Mouse (Mus musculus) liver, embryonic 13.5 days (tissue): ENCODE measurements around the gene Ndufb2. TPM values are rescaled to one million over a fixed set of nuclear protein-coding genes. Genes with fewer than 3 reads are reported as not detected.

Experiments
- ATAC-seq: fragments of 200-750 bp; cut with Nextera tagmentation; 2 replicates; pipeline ENCODE4 v1.8.0; 2017; ENCODE audit warnings: low read depth, mild to moderate bottlenecking, moderate number of reproducible peaks, moderate library complexity
- DNase-seq: peaks from one replicate; pipeline ENCODE4 v3.0.0; 2022
- H3K27ac ChIP-seq: fragments of 300-500 bp; sonication (generic); 2 replicates; pipeline ENCODE4 v1.5.1; 2015; ENCODE audit warnings: moderate library complexity, mild to moderate bottlenecking, inconsistent platforms
- H3K27me3 ChIP-seq: fragments of 300-500 bp; sonication (generic); 2 replicates; pipeline ENCODE4 v1.6.1; 2015; ENCODE audit warnings: mild to moderate bottlenecking, inconsistent platforms
- H3K36me3 ChIP-seq: fragments of 300-500 bp; sonication (generic); 2 replicates; pipeline ENCODE4 v1.6.1; 2015; ENCODE audit warnings: mild to moderate bottlenecking, inconsistent platforms
- H3K4me1 ChIP-seq: fragments of 300-500 bp; sonication (generic); replicated peaks from 2 replicates; pipeline ENCODE4 v1.6.1; 2015; ENCODE audit warnings: inconsistent platforms
- H3K4me2 ChIP-seq: fragments of 300-500 bp; sonication (generic); 2 replicates; pipeline ENCODE4 v1.6.1; 2015; ENCODE audit warnings: inconsistent platforms, mild to moderate bottlenecking, moderate library complexity
- H3K4me3 ChIP-seq: fragments of 300-500 bp; sonication (generic); replicated peaks from 2 replicates; pipeline ENCODE4 v1.5.1; 2015; ENCODE audit warnings: mild to moderate bottlenecking, inconsistent platforms
- H3K9ac ChIP-seq: fragments of 300-500 bp; sonication (generic); 2 replicates; pipeline ENCODE4 v1.6.1; 2015; ENCODE audit warnings: mild to moderate bottlenecking, inconsistent platforms
- H3K9me3 ChIP-seq: fragments of 300-500 bp; sonication (generic); replicated peaks from 2 replicates; pipeline ENCODE4 v1.6.1; 2016; ENCODE audit warnings: inconsistent platforms
- WGBS: fragments of 180-500 bp; shearing (Covaris S2); methylation state at CpG from one replicate; pipeline ENCODE4 v1.1.7; 2015; ENCODE audit not compliant: insufficient replicate concordance; 5-methylcytosine and 5-hydroxymethylcytosine counted together
- polyA plus RNA-seq: library from polyadenylated mRNA; unstranded; fragments of >200 nt; fragmentation: Nextera tagmentation; extraction: Ambion mirVana; gene quantifications from 2 replicates; pipeline ENCODE4 v1.2.1, GENCODE M21; 2015

The Ndufb2 gene
- polyA plus RNA-seq: 233 and 270 TPM in 2 replicates

DNA sequence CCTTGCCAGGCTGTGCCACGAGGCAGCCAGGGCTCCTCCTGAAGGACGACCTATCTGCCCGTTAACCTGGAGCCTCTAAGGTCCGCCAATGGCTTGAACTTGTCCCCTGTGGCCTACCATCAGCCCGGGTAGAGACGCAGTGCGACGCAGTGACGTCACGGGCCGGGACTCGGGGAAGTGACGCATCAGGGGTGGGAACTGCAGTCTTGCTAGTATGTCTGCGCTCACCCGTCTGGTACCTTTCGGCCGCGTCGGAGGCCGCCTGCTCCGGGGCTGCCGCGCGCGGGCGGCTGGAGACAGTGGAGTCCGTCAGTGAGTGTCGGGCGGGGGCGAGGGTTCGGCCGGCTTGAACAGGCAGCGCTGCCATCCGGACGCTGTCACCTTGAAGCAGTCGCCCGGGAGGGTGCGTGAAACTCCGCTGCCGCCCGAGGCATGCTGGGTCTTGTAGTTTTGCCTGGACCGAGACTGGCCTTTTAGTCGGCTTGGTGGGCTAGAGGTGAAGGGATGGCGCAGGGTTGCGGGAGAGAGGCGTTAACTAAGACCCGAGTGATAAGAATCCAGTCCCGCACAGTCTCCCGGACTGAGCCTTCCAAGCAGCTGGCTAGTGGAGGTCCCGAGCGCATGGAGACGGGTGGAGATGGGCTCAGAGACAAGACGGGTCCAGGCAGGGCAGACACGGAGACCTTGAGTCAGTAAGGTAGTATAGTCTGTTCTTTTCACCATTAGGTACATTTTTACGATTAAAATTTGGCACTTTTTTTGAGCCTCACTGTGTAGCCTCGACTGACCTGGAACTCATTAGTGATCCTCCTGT lies at the start of gene Ndufb2:
Gene Ndufb2 (plus strand): TSS at position 174 of the 814 bp plus-strand sequence.
- under 1% methylated on average over 56 of the region's 56 CpGs for WGBS
- peaks cover 24% of the 10 kb centered on the region for H3K36me3 ChIP-seq
- H3K27me3 ChIP-seq: no peaks in the 10 kb centered on the region
- H3K4me1 ChIP-seq: peaks cover 23% of the 10 kb centered on the region
- peak within 1 kb of the TSS; percentile 81 for H3K27ac ChIP-seq
- no peaks in the 10 kb centered on the region for H3K9me3 ChIP-seq
- H3K4me2 ChIP-seq: peak within 1 kb of the TSS; percentile 82
- DNase-seq (peak; percentile 93), ATAC-seq (peak; percentile 98)
- peak within 1 kb of the TSS; percentile 84 for H3K4me3 ChIP-seq
- H3K9ac ChIP-seq: peak within 1 kb of the TSS; percentile 88

DNA sequence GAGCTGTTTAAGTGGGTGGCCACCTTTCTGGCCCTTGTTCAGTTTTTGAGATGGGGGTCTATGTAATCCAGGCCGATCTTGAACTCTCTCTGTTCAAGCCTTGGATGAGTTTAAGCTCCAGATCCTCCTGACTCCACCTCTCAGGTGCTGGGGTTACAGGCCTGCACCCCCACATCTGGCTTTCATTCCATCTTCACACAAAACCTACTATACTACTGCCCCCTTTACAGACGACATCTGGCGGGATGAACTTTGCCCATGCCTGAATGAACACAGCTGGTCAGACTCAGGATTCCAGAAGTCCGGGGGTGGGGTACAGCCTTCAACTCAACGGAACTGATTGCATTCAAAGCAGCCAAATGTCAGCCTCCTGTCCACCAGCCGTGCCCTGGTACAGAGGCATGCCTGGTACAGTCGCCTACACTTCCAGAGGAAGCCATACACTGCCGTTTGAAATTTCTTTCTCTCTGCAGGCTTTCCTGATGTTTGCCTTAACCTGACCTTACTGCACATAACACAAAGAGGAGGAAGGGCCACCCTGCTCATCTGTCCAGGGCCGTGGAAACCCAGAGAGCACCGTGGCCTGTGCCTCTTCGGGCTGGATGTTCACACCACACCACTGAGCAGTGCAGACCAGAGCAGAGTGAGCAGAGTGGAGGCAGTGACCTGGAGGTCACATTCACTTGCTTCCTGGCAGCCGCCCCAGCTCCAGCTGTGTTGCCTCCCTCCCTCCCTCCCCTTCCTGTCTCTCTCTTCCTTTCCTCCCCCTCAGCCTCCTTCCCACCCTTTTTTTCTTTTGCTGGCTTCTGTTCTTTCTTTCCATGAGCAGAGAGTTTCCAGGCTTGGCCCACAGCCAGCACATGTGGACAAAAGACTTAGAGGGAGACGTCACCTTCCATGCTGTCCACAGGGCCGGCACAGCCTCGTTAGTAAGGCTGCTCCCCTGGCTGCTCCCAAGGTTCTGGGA lies 49.5 kb upstream of the Ndufb2 start:
- Histone ChIP-seq H3K4me2 (no peak overlapping the region), H3K27me3 (no peaks in the 10 kb centered on the region), H3K9me3 (no peaks in the 10 kb centered on the region), H3K4me1 (peaks cover 37% of the 10 kb centered on the region), H3K4me3 (no peak overlapping the region), H3K27ac (peak overlapping the region; percentile 53), H3K9ac (no peak overlapping the region), H3K36me3 (no peaks in the 10 kb centered on the region)
- peak; percentile 70 for ATAC-seq
- no peak for DNase-seq
- WGBS: 50% methylated on average over 15 of the region's 15 CpGs

DNA sequence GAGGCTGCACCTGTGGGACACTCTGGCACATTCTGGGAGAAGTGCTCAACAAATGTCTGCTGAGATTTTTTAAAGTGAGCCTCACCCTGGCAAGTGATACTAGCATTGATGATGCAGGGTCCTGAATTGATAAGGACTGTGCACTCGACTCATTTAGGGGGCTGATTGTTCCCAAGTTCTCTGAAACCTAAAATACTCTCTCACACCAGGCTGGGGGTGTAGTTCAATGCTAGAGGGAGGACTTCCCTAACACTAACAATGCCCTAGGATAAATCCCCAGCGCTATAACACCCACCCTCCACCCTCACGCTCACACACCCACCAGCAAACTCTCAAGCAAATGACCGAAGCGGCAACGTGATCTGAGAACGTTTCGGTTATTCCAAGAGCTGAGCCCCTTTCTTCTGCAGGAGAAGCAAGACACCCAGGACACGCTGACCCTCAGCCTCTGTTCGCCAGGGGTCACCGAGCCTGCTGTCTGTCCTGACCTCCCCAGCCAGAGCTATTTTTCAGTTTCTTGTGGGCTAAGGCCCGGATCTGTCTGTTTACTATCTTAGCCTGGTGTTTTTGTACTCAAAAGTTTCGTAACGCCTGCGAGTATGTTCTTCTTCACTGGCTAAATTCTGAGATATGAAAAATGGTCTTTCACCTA lies 48.5 kb upstream of the Ndufb2 start:
- Histone ChIP-seq H3K27ac (0 out of 2 replicates have a peak overlapping the region, but pooled peaks have one; percentile 43), H3K4me3 (no peak overlapping the region), H3K27me3 (no peaks in the 10 kb centered on the region), H3K4me2 (no peak overlapping the region), H3K9me3 (no peaks in the 10 kb centered on the region), H3K36me3 (no peaks in the 10 kb centered on the region), H3K9ac (no peak overlapping the region), H3K4me1 (peaks cover 37% of the 10 kb centered on the region)
- DNase-seq (no peak), ATAC-seq (no peak)
- WGBS: 60% methylated on average over 15 of the region's 15 CpGs

DNA sequence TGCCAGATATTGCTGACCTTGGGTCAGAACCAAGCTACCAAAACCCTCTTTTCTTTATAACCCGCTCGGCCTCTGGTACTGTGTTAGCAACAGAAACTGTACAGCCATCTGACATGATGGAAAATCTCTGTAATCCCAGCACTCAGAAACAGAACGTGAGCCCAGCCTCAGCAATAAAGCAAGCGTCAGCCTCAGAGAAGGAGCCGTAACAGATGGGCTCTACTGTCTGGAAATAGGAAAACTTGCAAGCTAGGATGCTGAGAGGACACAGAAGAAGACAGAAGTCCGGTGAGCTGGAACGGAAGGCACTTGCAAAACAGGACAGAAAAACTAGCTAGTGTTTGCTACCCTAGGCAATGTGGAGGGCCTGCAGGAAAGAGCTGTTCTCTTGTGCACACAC lies 46.9 kb upstream of the Ndufb2 start:
- Histone ChIP-seq H3K4me1 (peaks cover 25% of the 10 kb centered on the region), H3K9me3 (no peaks in the 10 kb centered on the region), H3K27ac (no peak overlapping the region), H3K9ac (no peak overlapping the region), H3K4me3 (no peak overlapping the region), H3K27me3 (no peaks in the 10 kb centered on the region), H3K36me3 (no peaks in the 10 kb centered on the region), H3K4me2 (no peak overlapping the region)
- WGBS: 74% methylated on average over 7 of the region's 7 CpGs
- ATAC-seq (no peak), DNase-seq (no peak)

DNA sequence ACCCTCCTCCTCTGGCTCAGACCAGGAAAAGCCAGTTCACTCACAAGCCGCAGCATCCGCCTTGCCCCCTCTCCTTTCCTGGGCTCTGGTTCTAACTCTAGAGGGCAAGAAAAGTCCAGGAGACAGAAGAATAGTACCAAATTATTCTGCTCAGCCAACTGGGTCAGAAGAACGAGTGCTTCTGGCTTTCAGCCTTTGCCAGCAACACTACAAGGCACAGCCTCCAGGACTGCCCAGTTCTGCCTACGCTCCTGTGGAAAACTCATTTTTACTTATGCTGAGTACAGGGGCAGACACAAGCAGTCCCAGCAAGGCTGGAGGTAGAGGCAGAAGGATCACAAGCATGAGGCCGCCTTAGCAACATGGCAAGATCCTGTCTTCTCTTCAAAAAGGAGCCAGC lies 44.3 kb upstream of the Ndufb2 start:
- H3K9me3 ChIP-seq: no peaks in the 10 kb centered on the region
- ATAC-seq: no peak

DNA sequence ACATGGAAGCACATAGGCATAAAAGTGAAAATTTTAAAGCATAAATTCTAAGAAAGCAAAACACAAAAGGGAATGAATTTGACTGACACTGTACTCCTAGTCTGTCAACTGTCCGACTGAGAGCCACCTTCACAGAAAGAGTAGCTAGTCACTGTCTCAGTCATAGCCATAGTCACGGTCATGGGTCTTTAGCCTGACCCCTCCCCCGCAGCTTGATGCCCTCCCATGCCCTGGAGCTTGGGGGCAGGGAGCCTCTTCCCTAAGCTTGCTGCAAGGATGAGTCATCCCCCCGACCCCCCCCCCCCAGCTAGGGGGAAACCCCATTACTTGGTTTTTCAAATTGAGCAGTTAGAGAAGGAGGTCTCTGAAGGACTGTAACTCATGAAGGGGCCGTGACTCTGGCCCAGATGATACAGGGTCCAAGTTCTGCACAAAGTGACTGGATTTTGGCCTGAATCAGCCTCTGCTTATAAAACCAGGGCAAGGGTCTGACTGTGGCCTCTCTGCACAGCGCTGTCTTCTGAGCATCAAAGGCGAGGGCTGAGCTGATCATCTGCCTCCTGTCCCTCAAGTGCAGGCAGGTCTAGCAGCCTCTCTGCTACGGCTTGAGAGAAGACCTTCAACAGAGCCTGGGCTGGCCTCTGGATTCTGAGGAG lies 40.3 kb upstream of the Ndufb2 start:
- ATAC-seq (no peak), DNase-seq (no peak)
- Histone ChIP-seq H3K9ac (no peak overlapping the region), H3K9me3 (no peaks in the 10 kb centered on the region), H3K4me1 (peaks cover 4% of the 10 kb centered on the region; the same call in 1 of the 2 replicates), H3K27me3 (peaks cover 29% of the 10 kb centered on the region), H3K4me2 (no peak overlapping the region), H3K4me3 (no peak overlapping the region), H3K36me3 (no peaks in the 10 kb centered on the region), H3K27ac (no peak overlapping the region)
- WGBS: 42% methylated on average over 8 of the region's 8 CpGs

More for the DNA sequence above, 44.3 kb upstream of the Ndufb2 start:
- no peak for DNase-seq
- 63% methylated on average over 5 of the region's 5 CpGs for WGBS
- H3K27ac ChIP-seq: no peak overlapping the region
- no peaks in the 10 kb centered on the region for H3K36me3 ChIP-seq
- peaks cover 11% of the 10 kb centered on the region for H3K4me1 ChIP-seq
- no peaks in the 10 kb centered on the region for H3K27me3 ChIP-seq
- H3K4me2 ChIP-seq: no peak overlapping the region
- no peak overlapping the region for H3K9ac ChIP-seq
- H3K4me3 ChIP-seq: no peak overlapping the region

DNA sequence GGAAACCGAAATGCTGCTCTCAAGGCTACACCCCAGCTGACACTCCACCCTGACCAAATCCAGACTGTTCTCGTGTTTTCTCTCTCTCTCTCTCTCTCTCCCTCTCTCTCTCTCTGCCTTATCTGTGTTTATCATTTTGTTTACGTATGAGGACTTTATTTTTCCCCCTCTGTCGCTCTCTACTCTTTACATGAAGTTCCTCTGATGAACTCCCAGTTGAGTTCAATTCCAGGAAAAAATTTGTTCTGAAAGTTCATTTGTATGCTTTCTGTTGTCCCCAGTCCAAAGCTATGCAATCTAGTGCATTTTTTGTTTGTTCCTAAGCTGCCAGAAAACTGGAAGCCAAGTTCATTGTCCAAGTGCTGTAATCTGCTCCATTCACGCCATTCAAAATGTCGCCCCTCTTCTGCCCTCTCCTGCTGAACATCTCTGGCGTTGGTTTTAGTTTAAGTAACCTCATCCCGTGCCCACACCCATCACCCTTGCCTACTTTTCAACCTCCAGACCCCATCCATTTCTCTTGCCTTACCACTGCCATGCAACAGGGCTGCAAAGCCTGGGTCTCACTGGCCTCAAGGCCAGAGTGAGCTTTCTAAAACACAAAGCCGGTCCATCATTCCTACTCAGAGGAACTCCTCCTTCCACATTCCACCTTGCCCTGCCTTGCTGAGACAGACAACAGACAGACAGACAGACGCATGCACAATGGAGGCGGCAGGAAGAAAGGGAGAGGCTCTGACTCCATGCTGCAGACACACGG lies 37.3 kb upstream of the Ndufb2 start:
- 54% methylated on average over 12 of the region's 12 CpGs for WGBS
- Histone ChIP-seq H3K36me3 (no peaks in the 10 kb centered on the region), H3K9me3 (no peaks in the 10 kb centered on the region), H3K27ac (no peak overlapping the region), H3K4me2 (no peak overlapping the region), H3K27me3 (peaks cover 57% of the 10 kb centered on the region), H3K4me1 (peaks cover 10% of the 10 kb centered on the region; the same call in 1 of the 2 replicates), H3K4me3 (no peak overlapping the region), H3K9ac (no peak overlapping the region)
- ATAC-seq (no peak), DNase-seq (no peak)

DNA sequence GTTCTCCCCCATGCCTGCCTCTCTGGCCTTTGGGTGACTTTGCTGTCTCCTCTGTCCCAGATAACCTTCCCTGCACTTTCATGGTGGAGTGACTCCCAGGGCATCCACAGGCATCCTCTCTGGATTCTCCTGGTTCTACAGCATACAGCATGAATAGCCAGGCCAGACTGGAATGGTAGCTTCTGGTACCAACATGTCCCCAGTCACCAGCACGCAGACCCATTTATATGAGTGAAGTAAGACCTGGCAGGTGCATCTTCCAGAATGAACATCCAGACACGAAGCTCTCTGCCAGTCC lies 36.8 kb upstream of the Ndufb2 start:
- H3K4me2 ChIP-seq: no peak overlapping the region
- H3K9me3 ChIP-seq: no peaks in the 10 kb centered on the region
- WGBS: 73% methylated on average over 2 of the region's 2 CpGs
- ATAC-seq (no peak), DNase-seq (no peak)
- peaks cover 58% of the 10 kb centered on the region for H3K27me3 ChIP-seq
- no peak overlapping the region for H3K9ac ChIP-seq
- no peak overlapping the region for H3K27ac ChIP-seq
- H3K4me1 ChIP-seq: peaks cover 10% of the 10 kb centered on the region; the same call in 1 of the 2 replicates
- H3K36me3 ChIP-seq: no peaks in the 10 kb centered on the region
- H3K4me3 ChIP-seq: no peak overlapping the region

DNA sequence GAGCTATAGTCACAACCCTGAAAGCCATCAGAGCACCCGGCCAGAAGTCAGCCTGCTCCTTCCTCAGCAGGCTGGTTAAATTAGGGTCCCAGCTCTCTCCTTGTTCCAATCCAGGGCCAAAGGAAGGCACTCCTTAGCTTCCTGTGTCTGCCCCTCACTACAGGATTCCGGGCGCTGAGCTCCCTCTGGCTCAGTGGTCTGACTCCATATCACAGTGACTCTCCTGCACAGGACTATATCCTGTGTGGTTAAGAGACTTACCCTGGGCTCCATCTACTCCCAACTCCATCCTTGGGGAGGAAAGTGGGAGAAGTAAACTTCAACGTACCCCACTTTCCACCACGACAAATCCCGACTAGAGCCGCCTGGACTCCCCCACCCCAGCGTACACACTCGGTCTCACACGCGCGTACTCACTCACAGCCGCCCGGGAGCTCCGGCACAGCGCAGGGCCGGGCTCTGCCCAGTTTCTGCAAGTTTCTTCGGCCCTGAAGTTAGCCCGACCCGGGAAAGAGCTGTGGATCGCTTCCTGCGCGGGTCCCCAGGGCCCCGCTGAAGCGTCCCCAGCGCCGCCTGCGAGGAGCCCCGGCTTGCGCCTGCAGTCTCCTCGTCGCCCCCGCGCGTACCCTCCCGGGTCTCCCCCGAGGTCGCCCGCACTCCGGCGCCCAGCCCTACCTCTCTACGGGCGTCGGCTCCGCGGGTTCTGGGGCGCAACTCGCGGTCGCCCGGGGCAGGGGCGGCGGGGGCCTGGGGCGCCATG lies 35.3 kb upstream of the Ndufb2 start:
- Histone ChIP-seq H3K9ac (peak overlapping the region; percentile 57), H3K9me3 (no peaks in the 10 kb centered on the region), H3K36me3 (no peaks in the 10 kb centered on the region), H3K4me3 (peak overlapping the region; percentile 60), H3K27ac (peak overlapping the region; percentile 51), H3K4me2 (peak overlapping the region; percentile 64), H3K27me3 (peaks cover 58% of the 10 kb centered on the region), H3K4me1 (peaks cover 12% of the 10 kb centered on the region)
- ATAC-seq: 0 out of 2 replicates have a peak, but pooled peaks have one; percentile 19
- no peak for DNase-seq
- WGBS: 1% methylated on average over 49 of the region's 54 CpGs
